Mouse (Mus musculus) midbrain, embryonic 11.5 days (tissue): ENCODE measurements around the gene Cd5. TPM values are rescaled to one million over a fixed set of nuclear protein-coding genes. Genes with fewer than 3 reads are reported as not detected.

Source experiments
- ATAC-seq: fragments of 200-750 bp; cut with Nextera tagmentation; 2 replicates; pipeline ENCODE4 v1.8.0; 2017; ENCODE audit warnings: moderate TSS enrichment, moderate library complexity; ENCODE audit not compliant: low FRiP score
- DNase-seq: peaks from one replicate; pipeline ENCODE4 v3.0.0; 2015; ENCODE audit warnings: low spot score; ENCODE audit errors: missing footprints
- H3K27ac ChIP-seq: fragments of 300-500 bp; sonication (generic); 2 replicates; pipeline ENCODE4 v1.5.1; 2014; ENCODE audit warnings: low read depth, low read length
- H3K27me3 ChIP-seq: fragments of 300-500 bp; sonication (generic); 2 replicates; pipeline ENCODE4 v1.6.1; 2014; ENCODE audit warnings: mild to moderate bottlenecking, low read length, moderate library complexity, mixed read lengths; ENCODE audit not compliant: control insufficient read depth, insufficient read depth
- H3K36me3 ChIP-seq: fragments of 300-500 bp; sonication (generic); 2 replicates; pipeline ENCODE4 v1.6.1; 2014; ENCODE audit warnings: mild to moderate bottlenecking, low read length, moderate library complexity, mixed read lengths; ENCODE audit not compliant: control insufficient read depth, insufficient read depth
- H3K4me1 ChIP-seq: fragments of 300-500 bp; sonication (generic); 2 replicates; pipeline ENCODE4 v1.6.1; 2014; ENCODE audit warnings: low read length; ENCODE audit not compliant: control insufficient read depth, insufficient read depth
- H3K4me2 ChIP-seq: fragments of 300-500 bp; sonication (generic); 2 replicates; pipeline ENCODE4 v1.6.1; 2014; ENCODE audit warnings: mild to moderate bottlenecking, moderate library complexity
- H3K4me3 ChIP-seq: fragments of 300-500 bp; sonication (generic); 2 replicates; pipeline ENCODE4 v1.5.1; 2014; ENCODE audit warnings: low read depth, low read length
- H3K9ac ChIP-seq: fragments of 300-500 bp; sonication (generic); 2 replicates; pipeline ENCODE4 v1.6.1; 2014; ENCODE audit warnings: low read length
- H3K9me3 ChIP-seq: fragments of 300-500 bp; sonication (generic); 2 replicates; pipeline ENCODE4 v1.6.1; 2016; ENCODE audit warnings: low read length; ENCODE audit not compliant: control insufficient read depth
- WGBS: fragments of 180-500 bp; shearing (Covaris S2); extraction: QIAGEN DNeasy Blood & Tissue Kit; methylation state at CpG from one replicate; pipeline ENCODE4 v1.1.7; 2014; 5-methylcytosine and 5-hydroxymethylcytosine counted together
- polyA plus RNA-seq: library from polyadenylated mRNA; unstranded; fragments of >200 nt; fragmentation: Nextera tagmentation; extraction: Ambion mirVana; gene quantifications from 2 replicates; pipeline ENCODE4 v1.2.1, GENCODE M21; 2014

The Cd5 gene
- polyA plus RNA-seq, 1 experiment from 2014 or later = 0.22 TPM

- no peak overlapping the region for H3K27ac ChIP-seq
- no peak overlapping the region for H3K4me3 ChIP-seq
- 94% methylated on average over 6 of the region's 6 CpGs for WGBS
- no peaks in the 10 kb centered on the region for H3K4me1 ChIP-seq
- H3K27me3 ChIP-seq = no peaks in the 10 kb centered on the region
- H3K36me3 ChIP-seq = no peaks in the 10 kb centered on the region
- no peak overlapping the region for H3K9ac ChIP-seq
- no peaks in the 10 kb centered on the region for H3K9me3 ChIP-seq
- ATAC-seq = no peak
- no peak for DNase-seq
- no peak overlapping the region for H3K4me2 ChIP-seq
These were observed 35.3 kb upstream of the Cd5 start for GRCm38 (mm10) chr19:10774141-10774540.

- H3K27ac ChIP-seq = no peak overlapping the region
- no peaks in the 10 kb centered on the region for H3K4me1 ChIP-seq
- DNase-seq (no peak), ATAC-seq (no peak)
- no peaks in the 10 kb centered on the region for H3K9me3 ChIP-seq
- H3K4me2 ChIP-seq = no peak overlapping the region
- H3K4me3 ChIP-seq = no peak overlapping the region
- H3K27me3 ChIP-seq = no peaks in the 10 kb centered on the region
- H3K36me3 ChIP-seq = no peaks in the 10 kb centered on the region
- no peak overlapping the region for H3K9ac ChIP-seq
- WGBS = 81% methylated on average over 7 of the region's 7 CpGs
These were observed 34.6 kb upstream of the Cd5 start for GRCm38 (mm10) chr19:10773384-10773783.

GRCm38 (mm10) chr19:10772866-10773265 lies 34.1 kb upstream of the Cd5 start:
- WGBS = 94% methylated on average over 10 of the region's 10 CpGs
- Histone ChIP-seq H3K4me2 (no peak overlapping the region), H3K4me3 (no peak overlapping the region), H3K4me1 (no peaks in the 10 kb centered on the region), H3K9me3 (no peaks in the 10 kb centered on the region), H3K27me3 (no peaks in the 10 kb centered on the region), H3K9ac (no peak overlapping the region), H3K36me3 (no peaks in the 10 kb centered on the region), H3K27ac (no peak overlapping the region)
- peak; percentile 2 for DNase-seq
- no peak for ATAC-seq

- ATAC-seq (no peak), DNase-seq (no peak)
These were observed 33.2 kb upstream of the Cd5 start for GRCm38 (mm10) chr19:10771995-10772394.

DNA sequence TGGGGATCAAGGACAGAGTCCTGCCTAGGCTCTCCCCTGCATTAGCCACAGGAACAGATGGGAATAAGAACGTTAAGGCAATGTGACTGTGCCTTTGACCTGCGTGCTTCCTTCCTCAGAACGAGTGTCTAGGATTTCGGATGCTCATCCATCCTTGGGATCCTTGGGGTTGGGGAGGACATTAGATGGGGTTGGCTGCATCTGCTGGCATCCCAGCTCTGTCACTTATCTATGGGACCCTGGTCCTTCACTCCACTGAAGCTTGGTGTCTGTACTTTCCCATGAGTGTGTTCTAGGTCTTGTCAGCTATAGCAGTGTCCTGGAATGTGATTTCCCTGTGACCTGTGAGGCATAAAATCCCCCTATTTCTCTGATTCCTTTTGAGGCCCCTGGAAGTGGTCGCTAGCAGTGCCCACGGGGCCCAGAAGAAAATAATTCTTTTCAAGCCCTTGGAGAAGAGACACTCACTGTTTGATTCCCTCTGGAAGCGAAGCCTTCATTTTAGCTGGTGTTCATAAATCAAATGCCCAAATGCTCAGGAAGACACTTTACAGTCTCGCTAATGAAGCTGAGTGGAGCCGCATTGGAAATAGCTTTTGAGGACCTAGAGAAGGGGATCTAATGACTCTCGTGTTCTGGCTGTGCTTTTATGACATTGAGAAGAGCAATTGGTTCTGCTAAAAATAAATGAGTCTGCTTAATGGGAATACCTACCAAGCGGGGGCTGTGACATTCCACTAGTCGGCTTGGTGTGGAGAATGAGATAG lies 30.8 kb upstream of the Cd5 start:
- Histone ChIP-seq H3K4me3 (no peak overlapping the region), H3K4me1 (no peaks in the 10 kb centered on the region), H3K9ac (no peak overlapping the region), H3K27ac (no peak overlapping the region), H3K27me3 (no peaks in the 10 kb centered on the region), H3K36me3 (no peaks in the 10 kb centered on the region), H3K4me2 (no peak overlapping the region), H3K9me3 (no peaks in the 10 kb centered on the region)
- no peak for ATAC-seq
- DNase-seq = peak; percentile 47
- 73% methylated on average over 12 of the region's 12 CpGs for WGBS

More at GRCm38 (mm10) chr19:10771995-10772394, 33.2 kb upstream of the Cd5 start:
- no peak overlapping the region for H3K27ac ChIP-seq
- H3K9me3 ChIP-seq = no peaks in the 10 kb centered on the region
- no peak overlapping the region for H3K4me2 ChIP-seq
- no peaks in the 10 kb centered on the region for H3K4me1 ChIP-seq
- H3K4me3 ChIP-seq = no peak overlapping the region
- H3K9ac ChIP-seq = no peak overlapping the region
- no peaks in the 10 kb centered on the region for H3K36me3 ChIP-seq
- H3K27me3 ChIP-seq = no peaks in the 10 kb centered on the region
- 76% methylated on average over 7 of the region's 7 CpGs for WGBS

DNA sequence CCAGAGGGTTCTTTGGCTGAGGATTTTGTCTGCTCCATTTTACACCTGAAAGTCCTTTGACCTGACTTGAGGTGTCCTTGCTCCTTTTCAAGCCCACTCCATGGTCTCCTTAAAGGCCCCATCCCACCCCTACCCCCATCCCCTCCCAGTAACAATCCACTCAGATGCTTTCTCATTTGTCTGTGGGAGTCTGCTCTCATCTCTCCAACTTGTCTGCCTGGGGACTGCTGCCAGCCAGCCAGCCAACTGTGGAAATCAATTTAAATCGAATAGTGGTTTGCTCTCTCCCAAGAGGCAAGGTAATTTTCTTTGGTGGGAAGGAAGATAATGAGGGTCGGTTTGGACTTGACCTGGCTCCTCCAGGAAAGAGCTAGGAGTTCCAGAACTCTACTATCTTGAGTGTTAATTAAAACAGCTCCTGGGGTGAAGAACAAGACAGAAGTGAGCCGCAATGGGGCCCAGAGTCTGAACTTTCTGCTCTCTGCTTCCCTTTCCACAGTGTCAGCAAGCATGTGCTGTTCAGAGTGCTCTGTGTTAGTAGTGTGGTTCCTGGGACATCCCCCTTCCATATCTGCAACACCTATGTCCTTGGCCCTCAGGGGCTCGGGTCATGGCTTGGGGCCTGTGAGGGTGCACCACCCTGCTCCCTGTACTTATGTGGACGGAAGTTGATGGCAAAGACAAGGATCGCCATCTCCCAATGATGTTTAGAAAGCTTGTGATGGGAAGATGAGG lies 30.1 kb upstream of the Cd5 start:
- Histone ChIP-seq H3K9ac (no peak overlapping the region), H3K4me3 (no peak overlapping the region), H3K27ac (no peak overlapping the region), H3K27me3 (no peaks in the 10 kb centered on the region), H3K9me3 (no peaks in the 10 kb centered on the region), H3K36me3 (no peaks in the 10 kb centered on the region), H3K4me1 (no peaks in the 10 kb centered on the region), H3K4me2 (no peak overlapping the region)
- DNase-seq = peak; percentile 56
- WGBS = 73% methylated on average over 6 of the region's 6 CpGs
- ATAC-seq = no peak

- Histone ChIP-seq H3K9me3 (no peaks in the 10 kb centered on the region), H3K27me3 (no peaks in the 10 kb centered on the region), H3K4me2 (no peak overlapping the region), H3K9ac (no peak overlapping the region), H3K36me3 (no peaks in the 10 kb centered on the region), H3K4me1 (no peaks in the 10 kb centered on the region), H3K4me3 (no peak overlapping the region), H3K27ac (no peak overlapping the region)
- DNase-seq (peak; percentile 33), ATAC-seq (no peak)
- 83% methylated on average over 10 of the region's 10 CpGs for WGBS
These were observed 28.8 kb upstream of the Cd5 start for GRCm38 (mm10) chr19:10767631-10768030.

- no peak overlapping the region for H3K9ac ChIP-seq
- no peak overlapping the region for H3K27ac ChIP-seq
- H3K4me2 ChIP-seq = no peak overlapping the region
- no peaks in the 10 kb centered on the region for H3K27me3 ChIP-seq
- H3K4me1 ChIP-seq = no peaks in the 10 kb centered on the region
- ATAC-seq (no peak), DNase-seq (peak; percentile 72)
- H3K36me3 ChIP-seq = no peaks in the 10 kb centered on the region
- WGBS = 85% methylated on average over 21 of the region's 21 CpGs
- H3K9me3 ChIP-seq = no peaks in the 10 kb centered on the region
- H3K4me3 ChIP-seq = no peak overlapping the region
These were observed 24.7 kb upstream of the Cd5 start for GRCm38 (mm10) chr19:10763381-10764031.

- Histone ChIP-seq H3K27ac (no peak overlapping the region), H3K9ac (no peak overlapping the region), H3K36me3 (no peaks in the 10 kb centered on the region), H3K4me1 (no peaks in the 10 kb centered on the region), H3K9me3 (no peaks in the 10 kb centered on the region), H3K27me3 (no peaks in the 10 kb centered on the region), H3K4me3 (no peak overlapping the region), H3K4me2 (no peak overlapping the region)
- WGBS = 89% methylated on average over 6 of the region's 6 CpGs
- ATAC-seq (no peak), DNase-seq (peak; percentile 31)
These were observed 23.7 kb upstream of the Cd5 start for GRCm38 (mm10) chr19:10762468-10762867.
